Mouse (Mus musculus) heart, embryonic 14.5 days (tissue): Measurements from ENCODE around the gene Dcun1d3. TPM values are rescaled to one million over a fixed set of nuclear protein-coding genes. Genes with fewer than 3 reads are reported as not detected.

Experiments
- ATAC-seq: fragments of 200-750 bp; cut with Nextera tagmentation; 2 replicates; pipeline ENCODE4 v1.8.0; 2017; ENCODE audit warnings: low read depth, moderate TSS enrichment; ENCODE audit not compliant: insufficient number of reproducible peaks, insufficient read depth, low FRiP score
- H3K27ac ChIP-seq, 2 experiments: fragments of 200-500 bp in 1 of 2; fragments of 300-500 bp in 1 of 2; sonication (generic) in 1 of 2; replicated peaks in 1 of 2; 2 replicates each; pipeline ENCODE4 v1.5.1; 2012 to 2014; ENCODE audit warnings: low read depth in 2 of 2, low read length in 2 of 2, control low read depth in 1 of 2, mild to moderate bottlenecking in 1 of 2, mixed read lengths in 1 of 2; ENCODE audit not compliant: control insufficient read depth in 1 of 2, insufficient read depth in 1 of 2
- H3K27me3 ChIP-seq: fragments of 300-500 bp; sonication (generic); 2 replicates; pipeline ENCODE4 v1.6.1; 2014; ENCODE audit warnings: mild to moderate bottlenecking, low read length, control low read depth; ENCODE audit not compliant: control insufficient read depth, insufficient read depth
- H3K36me3 ChIP-seq: fragments of 300-500 bp; sonication (generic); 2 replicates; pipeline ENCODE4 v1.6.1; 2014; ENCODE audit warnings: mild to moderate bottlenecking, control low read depth, low read length, mixed read lengths; ENCODE audit not compliant: control insufficient read depth, insufficient read depth
- H3K4me1 ChIP-seq, 2 experiments: fragments of 200-500 bp in 1 of 2; fragments of 300-500 bp in 1 of 2; sonication (generic) in 1 of 2; 2 replicates each; pipeline ENCODE4 v1.6.1; 2012 to 2014; ENCODE audit warnings: low read length in 2 of 2, control low read depth in 1 of 2, mixed read lengths in 1 of 2; ENCODE audit not compliant: control insufficient read depth in 2 of 2, insufficient read depth in 2 of 2
- H3K4me2 ChIP-seq: fragments of 300-500 bp; sonication (generic); 2 replicates; pipeline ENCODE4 v1.6.1; 2014; ENCODE audit warnings: mild to moderate bottlenecking, low read length
- H3K4me3 ChIP-seq, 2 experiments: fragments of 200-500 bp in 1 of 2; fragments of 300-500 bp in 1 of 2; sonication (generic) in 1 of 2; 2 replicates each; pipeline ENCODE4 v1.5.1; 2012 to 2014; ENCODE audit warnings: low read length in 2 of 2, mild to moderate bottlenecking in 2 of 2, control low read depth in 1 of 2, low read depth in 1 of 2, moderate library complexity in 1 of 2; ENCODE audit not compliant: control insufficient read depth in 1 of 2, insufficient read depth in 1 of 2
- H3K9ac ChIP-seq: fragments of 300-500 bp; sonication (generic); 2 replicates; pipeline ENCODE4 v1.6.1; 2014; ENCODE audit warnings: mild to moderate bottlenecking, low read length
- H3K9me3 ChIP-seq: fragments of 300-500 bp; sonication (generic); 2 replicates; pipeline ENCODE4 v1.6.1; 2016; ENCODE audit warnings: low read length, control low read depth; ENCODE audit not compliant: control insufficient read depth
- WGBS: fragments of 180-500 bp; shearing (Covaris S2); extraction: QIAGEN DNeasy Blood & Tissue Kit; methylation state at CpG from one replicate; pipeline ENCODE4 v1.1.7; 2014; 5-methylcytosine and 5-hydroxymethylcytosine counted together
- polyA plus RNA-seq: library from polyadenylated mRNA; unstranded; fragments of >200 nt; fragmentation: Nextera tagmentation; extraction: Ambion mirVana; gene quantifications from 2 replicates; pipeline ENCODE4 v1.2.1, GENCODE M21; 2014

Gene Dcun1d3
- polyA plus RNA-seq, 1 experiment from 2014 or later = 5.4 TPM

- no peak overlapping the region for H3K9ac ChIP-seq
- H3K9me3 ChIP-seq = no peaks in the 10 kb centered on the region
- no peaks in the 10 kb centered on the region for H3K27me3 ChIP-seq
- WGBS = 47% methylated on average over 3 of the region's 3 CpGs
- H3K4me1 ChIP-seq = no peaks in the 10 kb centered on the region
- no peak for ATAC-seq
- peak overlapping the region in 1 of 2 experiments; percentile 28; a peak in 1 of 4 replicates for H3K27ac ChIP-seq
- H3K4me2 ChIP-seq = no peak overlapping the region
- H3K36me3 ChIP-seq = no peaks in the 10 kb centered on the region
- no peak overlapping the region for H3K4me3 ChIP-seq
Observed at GRCm38 (mm10) chr7:119911727-119912126, 15.6 kb upstream of the Dcun1d3 start.

GRCm38 (mm10) chr7:119906523-119907215 is 10.6 kb upstream of the Dcun1d3 start:
- Histone ChIP-seq H3K9me3 (no peaks in the 10 kb centered on the region), H3K27ac (no peak overlapping the region), H3K9ac (no peak overlapping the region), H3K4me2 (no peak overlapping the region), H3K27me3 (no peaks in the 10 kb centered on the region), H3K36me3 (no peaks in the 10 kb centered on the region), H3K4me3 (no peak overlapping the region), H3K4me1 (no peaks in the 10 kb centered on the region)
- WGBS = 80% methylated on average over 3 of the region's 3 CpGs
- no peak for ATAC-seq

- ATAC-seq = no peak
- H3K27ac ChIP-seq = no peak overlapping the region
- no peak overlapping the region for H3K4me3 ChIP-seq
- no peaks in the 10 kb centered on the region for H3K27me3 ChIP-seq
- no peaks in the 10 kb centered on the region for H3K9me3 ChIP-seq
- H3K36me3 ChIP-seq = no peaks in the 10 kb centered on the region
- H3K4me2 ChIP-seq = no peak overlapping the region
- H3K9ac ChIP-seq = no peak overlapping the region
- H3K4me1 ChIP-seq = peaks cover 2 to 10% of the 10 kb centered on the region in 2 experiments; a peak in 3 of 4 replicates
- WGBS = 51% methylated on average over 3 of the region's 3 CpGs
Observed at GRCm38 (mm10) chr7:119899386-119900057, 3.4 kb upstream of the Dcun1d3 start.

GRCm38 (mm10) chr7:119898247-119898856 is 2.3 kb upstream of the Dcun1d3 start:
- ATAC-seq = no peak
- Histone ChIP-seq H3K4me3 (no peak overlapping the region), H3K9ac (no peak overlapping the region), H3K27me3 (no peaks in the 10 kb centered on the region), H3K4me2 (no peak overlapping the region), H3K4me1 (peaks cover 2 to 21% of the 10 kb centered on the region in 2 experiments; a peak in 3 of 4 replicates), H3K36me3 (no peaks in the 10 kb centered on the region), H3K9me3 (no peaks in the 10 kb centered on the region), H3K27ac (no peak overlapping the region)
- 29% methylated on average over 1 of the region's 1 CpGs for WGBS

- Histone ChIP-seq H3K4me2 (no peak overlapping the region), H3K9ac (no peak overlapping the region), H3K4me3 (no peak overlapping the region), H3K27ac (no peak overlapping the region), H3K27me3 (no peaks in the 10 kb centered on the region), H3K4me1 (peaks cover 2 to 26% of the 10 kb centered on the region in 2 experiments; a peak in 3 of 4 replicates), H3K9me3 (no peaks in the 10 kb centered on the region), H3K36me3 (no peaks in the 10 kb centered on the region)
- ATAC-seq = no peak
- WGBS = 87% methylated on average over 8 of the region's 8 CpGs
Observed at GRCm38 (mm10) chr7:119897521-119898109, 1.5 kb upstream of the Dcun1d3 start.

GRCm38 (mm10) chr7:119894818-119895544 is 1.1 kb downstream of the Dcun1d3 start:
- Histone ChIP-seq H3K36me3 (no peaks in the 10 kb centered on the region), H3K9me3 (no peaks in the 10 kb centered on the region), H3K9ac (peak overlapping the region; percentile 90), H3K4me2 (peak overlapping the region; percentile 90), H3K27me3 (no peaks in the 10 kb centered on the region), H3K27ac (peak overlapping the region; percentile 65 to 96), H3K4me1 (peaks cover 2 to 26% of the 10 kb centered on the region in 2 experiments; a peak in 3 of 4 replicates), H3K4me3 (peak overlapping the region; percentile 75 to 92)
- WGBS = 2% methylated on average over 15 of the region's 15 CpGs
- ATAC-seq = peak; percentile 15; the same call in 1 of the 2 replicates

GRCm38 (mm10) chr7:119892742-119893141 is 3.4 kb downstream of the Dcun1d3 start:
- WGBS = 78% methylated on average over 4 of the region's 4 CpGs
- no peak overlapping the region for H3K9ac ChIP-seq

More at GRCm38 (mm10) chr7:119892742-119893141, 3.4 kb downstream of the Dcun1d3 start:
- Histone ChIP-seq H3K4me2 (no peak overlapping the region), H3K4me1 (peaks cover 2 to 26% of the 10 kb centered on the region in 2 experiments; a peak in 3 of 4 replicates), H3K9me3 (no peaks in the 10 kb centered on the region), H3K36me3 (no peaks in the 10 kb centered on the region), H3K27me3 (no peaks in the 10 kb centered on the region), H3K27ac (no peak overlapping the region), H3K4me3 (no peak overlapping the region)
- ATAC-seq = no peak
